Mouse (Mus musculus): ENCODE measurements at regions not wholly inside any gene's neighbourhood (a gene's known extent, or its start where the extent isn't known, plus 50 kb on each side); places are given as distances from the start of the nearest gene placed in this dataset.

- 37% methylated on average over 5 of the region's 5 CpGs for whole genome bisulfite sequencing
- no peak overlapping the region for H3K27ac ChIP-seq (ENCODE audit: low read depth)
- H3K9ac ChIP-seq: no peak overlapping the region
- no peaks in the 10 kb centered on the region for H3K4me1 ChIP-seq (ENCODE audit: insufficient read depth)
- no peak for DNase-seq
- ATAC-seq (ENCODE audit: insufficient read depth): no peak
- no peak overlapping the region for H3K4me3 ChIP-seq (ENCODE audit: low read depth, low read length)
- no peaks in the 10 kb centered on the region for H3K27me3 ChIP-seq (ENCODE audit: insufficient read depth, low read length)
- no peaks in the 10 kb centered on the region for H3K36me3 ChIP-seq (ENCODE audit: insufficient read depth)
- no peaks in the 10 kb centered on the region for H3K9me3 ChIP-seq (ENCODE audit: low read depth, low read length)
- H3K4me2 ChIP-seq: no peak overlapping the region
- TF ChIP-seq CTCF (IDR thresholded peaks at IDR 0.05; ENCODE audit: low read depth): no peak
Observed at GRCm38 (mm10) chr4:26016071-26016470, 216.0 kb upstream of the Fut9 start.

GRCm38 (mm10) chr4:26000364-26000763 lies 200.3 kb upstream of the Fut9 start:
- H3K36me3 ChIP-seq (ENCODE audit: insufficient read depth): no peaks in the 10 kb centered on the region
- no peak overlapping the region for H3K4me2 ChIP-seq
- no peak overlapping the region for H3K9ac ChIP-seq
- H3K4me3 ChIP-seq (ENCODE audit: low read depth, low read length): no peak overlapping the region
- no peaks in the 10 kb centered on the region for H3K4me1 ChIP-seq (ENCODE audit: insufficient read depth)
- ATAC-seq (ENCODE audit: insufficient read depth) (no peak), DNase-seq (no peak)
- no peaks in the 10 kb centered on the region for H3K9me3 ChIP-seq (ENCODE audit: low read depth, low read length)
- H3K27me3 ChIP-seq (ENCODE audit: insufficient read depth, low read length): no peaks in the 10 kb centered on the region
- no peak for TF ChIP-seq CTCF (IDR thresholded peaks at IDR 0.05; ENCODE audit: low read depth)
- WGBS: 61% methylated on average over 3 of the region's 3 CpGs
- no peak overlapping the region for H3K27ac ChIP-seq (ENCODE audit: low read depth)

- no peak overlapping the region for H3K4me3 ChIP-seq (ENCODE audit: low read depth, low read length)
- H3K27ac ChIP-seq (ENCODE audit: low read depth): no peak overlapping the region
- no peak overlapping the region for H3K4me2 ChIP-seq
- H3K36me3 ChIP-seq (ENCODE audit: insufficient read depth): no peaks in the 10 kb centered on the region
- no peak for DNase-seq
- H3K4me1 ChIP-seq (ENCODE audit: insufficient read depth): no peaks in the 10 kb centered on the region
- WGBS: 78% methylated on average over 1 of the region's 1 CpGs
- no peak for TF ChIP-seq CTCF (IDR thresholded peaks at IDR 0.05; ENCODE audit: low read depth)
- H3K9ac ChIP-seq: no peak overlapping the region
- no peaks in the 10 kb centered on the region for H3K27me3 ChIP-seq (ENCODE audit: insufficient read depth, low read length)
- H3K9me3 ChIP-seq (ENCODE audit: low read depth, low read length): no peaks in the 10 kb centered on the region
- no peak for ATAC-seq (ENCODE audit: insufficient read depth)
Observed at GRCm38 (mm10) chr4:25998561-25998960, 198.5 kb upstream of the Fut9 start.

GRCm38 (mm10) chr4:25955696-25956348 lies 155.8 kb upstream of the Fut9 start:
- Histone ChIP-seq H3K4me3 (ENCODE audit: low read depth, low read length) (no peak overlapping the region), H3K4me1 (ENCODE audit: insufficient read depth) (no peaks in the 10 kb centered on the region), H3K27ac (ENCODE audit: low read depth) (no peak overlapping the region), H3K9ac (no peak overlapping the region), H3K9me3 (ENCODE audit: low read depth, low read length) (no peaks in the 10 kb centered on the region), H3K4me2 (no peak overlapping the region), H3K27me3 (ENCODE audit: insufficient read depth, low read length) (no peaks in the 10 kb centered on the region), H3K36me3 (ENCODE audit: insufficient read depth) (no peaks in the 10 kb centered on the region)
- ATAC-seq (ENCODE audit: insufficient read depth) (no peak), DNase-seq (no peak)
- 84% methylated on average over 2 of the region's 2 CpGs for WGBS
- no peak for TF ChIP-seq CTCF (IDR thresholded peaks at IDR 0.05; ENCODE audit: low read depth)

GRCm38 (mm10) chr4:25932546-25932945 lies 132.5 kb upstream of the Fut9 start:
- no peak overlapping the region for H3K9ac ChIP-seq
- 82% methylated on average over 6 of the region's 6 CpGs for WGBS
- no peak for DNase-seq
- H3K9me3 ChIP-seq (ENCODE audit: low read depth, low read length): no peaks in the 10 kb centered on the region
- no peaks in the 10 kb centered on the region for H3K4me1 ChIP-seq (ENCODE audit: insufficient read depth)
- no peak overlapping the region for H3K4me3 ChIP-seq (ENCODE audit: low read depth, low read length)
- no peak overlapping the region for H3K4me2 ChIP-seq
- H3K27ac ChIP-seq (ENCODE audit: low read depth): no peak overlapping the region
- H3K36me3 ChIP-seq (ENCODE audit: insufficient read depth): no peaks in the 10 kb centered on the region
- TF ChIP-seq CTCF (IDR thresholded peaks at IDR 0.05; ENCODE audit: low read depth): no peak
- no peaks in the 10 kb centered on the region for H3K27me3 ChIP-seq (ENCODE audit: insufficient read depth, low read length)
- no peak for ATAC-seq (ENCODE audit: insufficient read depth)

- WGBS: 37% methylated on average over 3 of the region's 3 CpGs
- no peak overlapping the region for H3K9ac ChIP-seq
- TF ChIP-seq CTCF (IDR thresholded peaks at IDR 0.05; ENCODE audit: low read depth): no peak
- no peaks in the 10 kb centered on the region for H3K27me3 ChIP-seq (ENCODE audit: insufficient read depth, low read length)
- no peak overlapping the region for H3K4me2 ChIP-seq
- H3K27ac ChIP-seq (ENCODE audit: low read depth): no peak overlapping the region
- ATAC-seq (ENCODE audit: insufficient read depth) (no peak), DNase-seq (peak; percentile 6)
- H3K36me3 ChIP-seq (ENCODE audit: insufficient read depth): no peaks in the 10 kb centered on the region
- no peak overlapping the region for H3K4me3 ChIP-seq (ENCODE audit: low read depth, low read length)
- no peaks in the 10 kb centered on the region for H3K4me1 ChIP-seq (ENCODE audit: insufficient read depth)
- H3K9me3 ChIP-seq (ENCODE audit: low read depth, low read length): no peaks in the 10 kb centered on the region
Observed at GRCm38 (mm10) chr4:25895381-25895980, 95.4 kb upstream of the Fut9 start.

GRCm38 (mm10) chr4:25891888-25892661 lies 92.0 kb upstream of the Fut9 start:
- Histone ChIP-seq H3K9me3 (ENCODE audit: low read depth, low read length) (no peaks in the 10 kb centered on the region), H3K4me1 (ENCODE audit: insufficient read depth) (no peaks in the 10 kb centered on the region), H3K4me3 (ENCODE audit: low read depth, low read length) (no peak overlapping the region), H3K27me3 (ENCODE audit: insufficient read depth, low read length) (no peaks in the 10 kb centered on the region), H3K27ac (ENCODE audit: low read depth) (no peak overlapping the region), H3K36me3 (ENCODE audit: insufficient read depth) (no peaks in the 10 kb centered on the region), H3K4me2 (no peak overlapping the region), H3K9ac (no peak overlapping the region)
- WGBS: 70% methylated on average over 3 of the region's 3 CpGs
- no peak for TF ChIP-seq CTCF (IDR thresholded peaks at IDR 0.05; ENCODE audit: low read depth)
- ATAC-seq (ENCODE audit: insufficient read depth) (no peak), DNase-seq (no peak)

All from lung, embryonic 14.5 days (tissue).